Mouse (Mus musculus) skeletal muscle tissue, adult 2 months (tissue): ENCODE measurements around the gene Usp44.
A peak's percentile ranks its signal among the peaks of the same experiment; 100 is the strongest.

ENCODE experiments used
- DNase-seq: peaks from one replicate; pipeline ENCODE4 v3.0.0-alpha.2; 2012; ENCODE audit warnings: low read depth, low spot score

The Usp44 gene

DNA sequence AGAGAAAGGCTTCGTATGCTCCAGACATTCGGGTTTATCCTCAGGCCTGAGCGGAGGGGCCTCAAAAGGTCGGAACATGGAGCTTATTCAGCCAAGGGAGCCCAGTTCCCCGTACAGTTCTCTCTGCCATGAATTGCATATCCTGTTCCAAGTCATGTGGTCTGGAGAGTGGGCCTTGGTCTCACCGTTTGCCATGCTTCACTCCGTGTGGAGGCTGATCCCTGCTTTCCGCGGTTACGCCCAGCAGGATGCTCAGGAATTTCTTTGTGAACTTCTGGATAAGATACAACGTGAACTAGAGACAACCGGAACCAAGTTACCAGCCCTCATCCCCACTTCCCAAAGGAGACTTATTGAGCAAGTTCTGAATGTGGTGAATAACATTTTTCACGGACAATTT, 15.4 kb downstream of the Usp44 start:
- DNase-seq: no peak

DNA sequence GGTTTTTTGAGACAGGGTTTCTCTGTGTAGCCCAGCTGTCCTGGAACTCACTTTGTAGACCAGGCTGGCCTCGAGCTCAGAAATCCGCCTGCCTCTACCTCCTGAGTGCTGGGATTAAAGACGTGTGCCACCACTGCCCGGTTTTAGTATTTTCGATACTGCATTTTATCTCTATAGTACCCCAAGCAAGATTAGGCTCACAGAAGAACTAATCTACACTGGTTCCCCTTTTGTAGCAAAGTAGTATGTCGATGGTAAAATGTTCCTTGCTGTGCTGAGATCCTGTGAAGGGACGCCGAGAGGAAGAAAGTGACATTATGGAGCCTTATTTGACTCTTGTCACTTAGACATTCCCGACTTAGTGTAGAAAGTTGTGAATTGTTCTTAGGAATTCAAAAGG, 23.8 kb downstream of the Usp44 start:
- DNase-seq: no peak

DNA sequence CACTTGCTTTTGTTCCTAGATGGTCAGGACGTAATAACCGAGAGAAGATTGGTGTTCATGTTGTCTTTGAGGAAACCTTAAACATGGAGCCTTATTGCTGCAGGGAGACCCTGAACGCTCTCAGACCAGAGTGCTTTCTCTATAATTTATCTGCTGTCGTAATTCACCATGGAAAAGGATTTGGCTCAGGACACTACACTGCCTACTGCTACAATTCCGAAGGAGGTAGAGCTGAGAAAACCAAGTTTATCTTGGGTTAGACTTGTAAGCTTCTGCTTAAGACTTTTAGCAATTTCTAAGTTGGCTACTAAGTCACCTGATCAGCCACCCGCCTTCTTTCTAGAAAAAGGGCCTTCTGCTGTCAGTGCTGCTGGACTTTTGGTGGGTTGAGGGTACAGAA, 24.7 kb downstream of the Usp44 start:
- DNase-seq: no peak

DNA sequence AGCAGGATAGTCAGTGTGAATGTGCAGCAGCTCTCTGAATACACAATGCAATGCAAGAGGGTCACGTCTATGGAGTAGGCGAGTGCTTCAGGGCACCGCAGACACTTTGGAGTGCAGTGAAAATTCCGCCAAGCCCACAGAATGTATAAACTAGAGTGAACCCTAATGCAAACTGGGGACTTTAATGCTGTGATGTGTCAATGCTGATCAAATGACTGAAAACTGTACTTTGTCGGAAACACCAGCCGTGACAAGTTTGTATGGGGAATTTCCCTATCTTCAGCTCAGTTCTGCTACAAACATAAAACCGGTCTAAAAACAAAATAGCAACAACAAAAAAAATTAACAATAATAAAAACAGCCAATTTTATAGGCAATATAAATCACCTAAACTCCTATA, 37.0 kb downstream of the Usp44 start:
- DNase-seq: no peak

DNA sequence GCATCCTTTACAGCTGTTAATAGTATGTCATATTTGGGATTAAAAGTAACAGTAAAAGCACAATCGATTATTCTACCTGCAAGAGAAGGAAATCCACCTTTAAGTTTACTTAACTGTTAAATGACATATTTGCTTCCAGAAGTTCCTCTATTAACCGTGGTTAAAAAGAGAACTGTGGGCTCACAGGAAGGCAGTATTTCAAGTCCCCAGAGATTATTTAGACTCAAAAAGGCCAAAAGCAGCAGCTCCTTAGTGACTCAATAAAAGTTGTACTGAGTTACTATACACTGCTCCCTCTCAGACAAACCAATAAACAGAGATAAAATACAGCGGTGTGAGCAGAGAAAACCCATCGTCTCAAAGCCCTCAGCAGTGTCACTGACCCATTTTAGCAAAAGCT, 37.5 kb downstream of the Usp44 start:
- no peak for DNase-seq

DNA sequence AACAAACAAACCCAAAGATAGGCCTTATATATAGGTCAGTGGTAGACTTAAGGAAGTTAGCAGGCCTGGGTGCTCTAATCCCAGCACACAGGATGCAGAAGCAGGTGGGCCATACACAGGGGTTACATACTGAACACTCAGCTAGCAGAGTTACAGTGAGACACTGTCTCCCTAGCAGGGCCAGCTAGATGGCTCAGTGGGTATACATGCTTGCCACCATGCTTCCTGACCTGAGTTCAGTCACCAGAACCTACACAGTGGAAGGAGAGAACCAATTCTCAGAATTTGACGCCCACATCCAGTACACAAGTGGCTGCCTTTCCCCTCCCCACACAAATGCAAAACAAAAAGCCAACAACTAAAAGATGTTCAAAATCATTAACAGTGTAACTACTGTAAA, 45.4 kb downstream of the Usp44 start:
- DNase-seq: no peak

DNA sequence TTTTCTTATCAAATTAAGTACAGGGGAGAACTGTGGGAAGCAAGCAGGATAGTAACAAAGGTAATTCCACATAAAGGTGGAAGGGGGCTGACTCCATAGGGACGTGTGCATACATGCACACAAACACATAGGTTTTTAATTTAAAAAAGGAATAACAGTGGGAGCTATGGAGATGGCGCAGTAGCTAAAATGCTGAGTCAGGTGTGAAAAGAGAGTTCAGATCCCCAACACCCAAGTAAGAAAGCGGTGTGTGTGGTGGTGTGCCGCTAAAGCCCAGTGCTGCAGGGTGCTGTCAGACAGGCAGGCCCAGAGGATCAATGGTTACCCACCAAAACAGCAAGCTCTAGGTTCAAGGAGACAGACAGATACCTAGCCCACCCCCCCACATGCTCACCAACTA, 47.4 kb downstream of the Usp44 start:
- no peak for DNase-seq

DNA sequence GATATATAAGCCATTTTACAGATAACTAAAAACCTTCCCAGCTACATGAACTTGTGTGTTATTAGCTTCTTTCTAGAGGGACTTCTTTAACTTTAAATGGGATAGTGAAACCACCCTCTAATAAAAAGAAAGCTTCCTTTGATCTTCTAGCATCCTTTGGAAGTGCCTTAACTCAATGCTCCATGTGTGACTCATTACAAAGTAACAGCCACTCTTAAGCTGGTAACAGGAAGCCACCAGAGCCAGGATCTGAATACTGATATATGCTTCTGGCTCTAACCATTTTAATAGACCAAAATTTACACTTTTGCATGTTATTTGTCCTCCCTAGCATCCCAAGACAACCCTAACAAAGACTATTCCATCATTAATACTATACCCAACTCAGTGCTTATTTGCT, 50.6 kb downstream of the Usp44 start:
- no peak for DNase-seq

DNA sequence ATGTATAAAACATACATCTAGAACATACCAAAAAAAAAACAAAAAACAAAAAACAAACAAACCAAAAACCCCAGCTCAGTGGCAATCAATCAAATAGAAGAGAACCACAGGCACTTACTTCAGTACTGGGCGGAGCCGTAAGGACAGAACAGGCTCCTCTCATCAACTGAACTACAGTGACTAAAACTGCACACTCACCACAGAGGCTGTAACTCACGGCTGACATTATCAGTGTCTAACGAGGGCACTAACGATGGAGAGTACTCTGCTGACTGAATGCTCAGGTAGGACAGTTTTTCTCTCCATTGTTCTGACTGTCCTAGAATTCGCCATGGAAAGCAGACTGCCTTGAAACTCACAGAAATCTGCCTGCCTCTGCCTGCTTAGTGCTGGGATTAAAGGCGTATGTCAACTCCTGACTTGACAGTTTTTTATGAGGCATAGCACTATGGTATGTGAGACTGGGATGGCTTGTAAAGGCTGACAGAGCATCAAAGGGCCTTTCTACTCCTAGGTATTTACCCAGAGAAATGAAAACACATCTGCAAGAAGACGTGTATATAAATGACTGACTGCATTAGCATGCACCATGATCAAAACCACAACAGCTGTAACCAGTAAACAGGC, 51.5 kb downstream of the Usp44 start:
- DNase-seq: no peak

DNA sequence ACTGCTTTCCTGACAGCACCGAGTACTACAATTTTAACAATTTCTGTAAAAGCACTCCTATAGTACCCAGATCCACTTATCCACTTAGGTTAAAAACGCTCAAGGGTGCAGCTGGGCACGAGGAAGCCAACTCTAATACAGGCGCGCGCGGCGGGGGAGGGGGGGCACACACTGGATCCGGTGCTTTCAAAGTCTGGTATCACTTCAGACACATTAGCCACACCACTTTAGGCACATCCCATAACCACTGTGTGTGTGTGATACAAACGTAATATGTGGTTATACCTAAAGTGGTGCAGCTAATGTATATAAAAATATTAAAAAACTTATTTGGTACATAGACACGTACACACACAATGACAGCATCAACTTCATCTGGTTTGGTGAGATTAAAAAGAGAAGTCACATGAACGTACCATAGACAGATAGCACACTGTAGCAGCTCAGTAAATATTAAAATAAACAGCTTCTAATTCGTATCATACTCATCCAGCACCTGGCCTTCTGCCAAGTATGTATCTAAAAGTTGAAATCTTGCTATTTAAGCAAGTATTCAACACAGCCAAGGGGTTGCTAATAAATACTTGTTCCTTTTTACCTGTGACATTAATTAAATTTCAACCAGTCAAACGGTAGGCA, 54.6 kb downstream of the Usp44 start:
- no peak for DNase-seq

DNA sequence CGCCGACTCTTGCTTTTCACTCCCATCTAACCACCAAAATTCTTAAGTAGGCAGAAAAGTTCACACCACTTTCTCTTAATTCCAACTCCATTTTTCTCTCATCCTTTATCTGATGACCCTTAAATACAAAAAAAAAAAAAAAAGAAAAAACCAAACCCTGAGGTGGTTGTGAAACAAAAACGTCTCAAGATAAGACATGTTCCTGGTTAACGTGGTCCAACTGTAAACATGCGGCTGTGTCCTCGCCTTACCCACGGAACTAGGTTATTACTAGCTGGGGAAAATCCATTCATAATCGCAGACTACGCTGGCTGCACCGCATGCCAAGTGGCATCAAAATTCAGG, 57.2 kb downstream of the Usp44 start:
- DNase-seq: no peak

DNA sequence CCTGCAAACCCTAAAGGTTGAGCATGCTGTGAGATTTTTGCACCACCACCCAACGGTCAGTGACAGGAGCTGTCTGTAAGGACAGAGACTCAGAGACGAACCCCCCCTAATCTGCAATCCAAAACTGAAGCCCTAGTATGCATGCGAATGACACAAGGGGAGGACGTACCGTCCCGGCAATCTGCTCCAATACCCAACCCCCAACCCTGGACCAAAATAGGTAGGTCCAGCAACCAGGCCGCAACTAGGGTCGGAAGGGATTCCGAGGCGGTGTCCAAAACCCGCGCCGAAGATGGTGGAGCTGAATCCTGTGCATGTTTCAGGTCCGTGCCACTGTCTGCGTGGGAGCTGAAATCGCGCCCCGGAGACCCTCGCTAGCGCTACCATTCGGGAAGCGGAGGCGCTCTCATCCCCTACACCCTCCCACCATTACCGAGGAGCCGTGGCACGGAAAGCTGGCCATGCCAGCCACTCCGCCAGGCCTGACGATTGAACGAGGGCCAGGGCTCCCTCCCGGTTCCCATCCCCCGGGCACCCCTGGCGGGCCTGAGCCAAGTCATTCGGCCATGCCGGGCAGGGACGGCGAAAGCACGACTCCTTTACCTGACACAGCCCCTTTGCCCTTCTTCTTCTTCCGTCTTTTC, 57.7 kb downstream of the Usp44 start:
- DNase-seq: peak; percentile 58

DNA sequence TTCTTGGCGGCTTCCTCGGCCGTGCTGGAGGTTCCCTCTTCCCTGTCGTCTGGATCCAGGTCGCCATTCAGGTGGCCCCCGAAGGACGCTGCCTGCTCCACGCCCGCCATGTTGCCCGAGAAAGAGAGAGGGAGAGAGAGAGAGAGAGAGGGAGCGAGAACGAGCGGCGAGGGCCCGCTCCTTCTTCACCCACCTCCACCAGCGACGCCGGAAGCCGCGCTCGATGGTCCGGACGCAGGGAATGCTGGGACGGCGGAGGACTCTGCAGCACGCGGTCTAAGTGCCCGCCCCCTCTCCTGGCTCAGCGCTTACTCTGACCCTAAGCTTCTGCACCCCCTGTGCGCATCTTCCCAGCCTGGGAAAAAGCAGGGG, 58.2 kb downstream of the Usp44 start:
- DNase-seq: peak; percentile 81

DNA sequence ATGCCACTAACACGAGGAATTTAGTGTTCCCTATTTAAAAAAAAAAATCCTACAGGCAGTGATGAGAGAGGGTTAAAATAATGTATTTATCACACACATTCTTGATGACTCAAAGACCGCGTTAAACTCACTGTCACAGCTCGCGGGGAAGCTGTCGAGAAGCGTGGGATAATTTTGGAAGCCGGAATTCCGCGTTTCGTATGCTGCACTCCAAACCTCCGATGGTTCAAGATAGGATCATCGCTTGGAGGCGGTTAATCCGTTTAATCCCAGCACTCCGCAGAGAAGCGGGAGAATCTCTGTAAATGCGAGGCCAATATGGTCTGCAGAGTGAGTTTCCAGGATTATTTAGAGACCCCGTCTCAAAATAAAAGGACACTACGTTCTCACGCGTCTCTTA, 58.6 kb downstream of the Usp44 start:
- no peak for DNase-seq

DNA sequence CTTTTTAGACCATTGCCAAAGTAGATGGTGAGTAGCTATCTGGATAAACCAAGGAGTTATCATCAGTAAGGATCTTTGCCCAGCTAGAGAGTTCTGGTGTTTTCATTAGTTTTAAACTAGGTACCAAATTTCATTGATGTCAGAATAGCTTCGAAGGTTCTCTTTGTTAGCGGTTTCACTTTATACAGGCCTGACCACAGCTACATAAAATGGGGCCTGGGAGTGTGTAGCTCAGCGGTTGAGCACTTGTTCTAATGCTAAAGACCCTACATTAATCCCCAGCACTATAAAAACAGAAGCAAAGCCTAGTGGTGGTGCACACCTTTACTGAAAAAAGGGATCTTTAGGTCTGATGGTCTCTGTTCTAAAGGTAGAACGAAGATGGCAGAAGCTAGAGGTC, 59.2 kb downstream of the Usp44 start:
- no peak for DNase-seq

DNA sequence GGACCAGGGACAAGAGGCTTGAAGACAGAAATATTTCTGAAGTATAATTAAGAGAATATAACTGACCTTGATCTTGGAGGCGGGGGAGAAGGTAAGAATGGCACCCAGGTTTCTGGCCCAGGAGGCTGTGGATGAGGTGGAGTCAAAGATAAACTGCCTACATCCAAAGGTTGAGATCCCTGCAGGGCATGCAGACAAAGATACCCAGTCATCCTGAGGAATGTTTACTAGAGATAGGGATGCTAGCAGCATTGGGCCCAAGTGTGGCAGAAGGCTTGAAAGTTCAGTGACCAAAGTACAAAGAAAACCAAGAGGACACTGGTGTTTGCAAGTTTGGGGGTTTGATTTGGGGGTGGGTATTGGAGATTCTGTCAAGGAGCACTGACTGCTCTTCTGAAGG, 59.7 kb downstream of the Usp44 start:
- no peak for DNase-seq

DNA sequence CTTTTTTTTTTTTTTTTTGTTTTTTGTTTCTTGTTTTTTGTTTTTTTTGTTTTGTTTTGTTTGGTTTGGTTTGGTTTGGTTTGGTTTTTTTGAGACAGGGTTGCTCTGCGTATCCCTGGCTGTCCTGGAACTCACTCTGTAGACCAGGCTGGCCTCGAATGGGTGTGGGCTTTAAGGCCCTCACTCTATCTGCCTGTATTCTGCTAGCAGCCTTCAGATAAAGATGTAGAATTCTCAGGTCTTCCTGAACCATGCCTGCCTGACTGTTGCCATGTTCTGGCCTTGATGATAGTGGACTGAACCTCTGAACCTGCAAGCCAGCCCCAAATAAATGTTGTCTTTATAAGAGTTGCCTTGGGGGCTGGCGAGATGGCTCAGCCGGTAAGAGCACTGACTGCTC, 61.2 kb downstream of the Usp44 start:
- DNase-seq: no peak

DNA sequence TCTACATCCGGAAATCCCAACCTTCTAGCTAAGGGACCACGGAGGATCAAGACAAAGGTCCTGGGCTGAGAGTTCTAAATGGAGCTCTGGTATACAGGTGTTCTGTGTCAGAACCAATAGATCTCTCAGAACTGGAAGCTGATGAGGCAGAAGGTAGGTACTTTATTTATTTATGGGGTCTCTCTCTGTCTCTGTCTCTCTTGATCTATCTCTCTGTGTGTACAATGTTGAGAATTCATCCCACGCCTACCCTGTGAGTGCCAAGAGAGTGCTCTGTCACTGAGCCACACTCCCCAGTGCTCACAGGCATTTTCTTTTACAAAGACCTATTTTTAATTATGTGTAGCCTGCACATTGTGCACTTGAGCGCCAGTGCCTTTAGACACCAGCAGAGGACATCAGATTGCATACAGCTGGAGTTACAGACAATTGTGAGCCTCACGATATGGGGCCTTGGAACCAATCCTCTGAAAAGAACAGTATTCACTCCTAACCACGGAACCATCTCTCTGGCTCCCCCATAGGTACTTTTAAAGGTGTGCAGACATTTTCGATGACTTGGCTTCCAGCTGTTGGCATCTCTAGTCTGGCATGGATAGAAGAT, 65.8 kb downstream of the Usp44 start, which contains the start of gene Metap2:
TSS of gene Metap2 (minus strand) at position 51 of the 604 bp plus-strand sequence.
- DNase-seq: no peak

DNA sequence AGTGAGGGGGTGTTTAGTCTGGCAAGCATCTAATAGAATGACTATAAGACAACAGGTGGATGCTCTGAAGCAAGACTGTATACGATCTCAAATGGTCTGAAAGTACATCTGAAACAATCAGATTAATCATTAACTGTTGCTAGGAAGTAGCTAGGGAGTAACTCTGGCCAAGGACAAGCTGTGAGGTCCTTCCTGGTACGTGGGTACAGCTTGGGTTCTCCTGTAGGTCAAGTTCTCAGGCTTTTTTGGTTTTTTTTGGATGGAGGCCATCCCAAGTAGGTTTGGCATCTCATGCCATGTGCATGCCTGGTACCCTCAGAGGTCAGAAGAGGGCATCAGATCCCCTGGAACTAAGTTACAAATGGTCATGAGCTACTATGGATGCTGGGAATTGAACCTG, 67.9 kb downstream of the Usp44 start:
- no peak for DNase-seq

DNA sequence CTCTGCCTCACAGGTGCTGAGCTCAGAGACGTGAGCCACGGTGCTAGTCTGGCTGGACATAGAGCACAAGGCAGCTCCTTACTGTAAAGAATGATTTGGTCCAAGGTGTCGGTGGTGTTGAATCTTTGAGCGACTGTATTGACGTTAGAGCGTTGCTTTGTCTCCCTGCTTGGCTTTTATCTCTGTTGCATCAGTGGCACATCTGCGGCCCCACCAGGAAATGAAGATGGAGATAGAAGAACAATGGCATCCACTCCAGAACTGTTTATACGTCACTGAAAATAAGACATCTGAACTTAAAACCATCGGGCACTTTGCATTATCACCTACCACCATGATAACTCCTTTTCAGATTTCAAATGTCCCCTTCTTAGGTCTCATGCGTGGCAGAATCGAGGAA, 68.6 kb downstream of the Usp44 start:
- no peak for DNase-seq

DNA sequence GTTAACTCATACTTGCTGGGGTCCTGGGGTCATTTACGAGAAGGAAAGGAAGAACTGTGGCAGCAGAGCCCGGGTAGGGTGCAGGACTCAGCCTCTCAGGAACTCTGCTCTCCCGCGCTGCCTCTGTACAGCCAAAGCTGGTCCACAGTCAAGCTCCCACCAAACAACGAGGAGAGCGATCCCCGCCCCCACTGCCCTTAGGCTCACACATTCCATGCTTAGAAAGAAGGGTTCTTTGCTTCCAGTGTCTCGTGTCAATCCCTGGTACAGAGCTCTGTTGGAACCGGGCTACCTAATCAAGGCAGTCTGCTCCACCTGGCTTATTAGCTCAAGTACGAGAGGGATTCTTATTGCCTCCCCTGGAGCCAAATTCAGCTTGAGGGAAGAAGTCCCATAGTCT, 76.0 kb downstream of the Usp44 start:
- DNase-seq: no peak
